Mouse (Mus musculus) neural tube, embryonic 13.5 days (tissue): ENCODE measurements at regions not wholly inside any gene's neighbourhood (a gene's known extent, or its start where the extent isn't known, plus 50 kb on each side); places are given as distances from the start of the nearest gene placed in this dataset.

Experiments used
- ATAC-seq: fragments of 200-750 bp; cut with Nextera tagmentation; 2 replicates; pipeline ENCODE4 v1.8.0; 2017; ENCODE audit warnings: low read depth, mild to moderate bottlenecking, moderate TSS enrichment, moderate library complexity
- H3K27ac ChIP-seq: fragments of 300-500 bp; sonication (generic); replicated peaks from 2 replicates; pipeline ENCODE4 v1.5.1; 2015; ENCODE audit warnings: moderate library complexity, mild to moderate bottlenecking, inconsistent platforms
- H3K27me3 ChIP-seq: fragments of 300-500 bp; sonication (generic); 2 replicates; pipeline ENCODE4 v1.6.1; 2015; ENCODE audit warnings: mild to moderate bottlenecking, inconsistent platforms
- H3K36me3 ChIP-seq: fragments of 300-500 bp; sonication (generic); 2 replicates; pipeline ENCODE4 v1.6.1; 2015; ENCODE audit warnings: mild to moderate bottlenecking, inconsistent platforms
- H3K4me1 ChIP-seq: fragments of 300-500 bp; sonication (generic); replicated peaks from 2 replicates; pipeline ENCODE4 v1.6.1; 2015; ENCODE audit warnings: inconsistent platforms
- H3K4me2 ChIP-seq: fragments of 300-500 bp; sonication (generic); 2 replicates; pipeline ENCODE4 v1.6.1; 2015; ENCODE audit warnings: inconsistent platforms, mild to moderate bottlenecking, moderate library complexity
- H3K4me3 ChIP-seq: fragments of 300-500 bp; sonication (generic); 2 replicates; pipeline ENCODE4 v1.5.1; 2015; ENCODE audit warnings: mild to moderate bottlenecking, inconsistent platforms
- H3K9ac ChIP-seq: fragments of 300-500 bp; sonication (generic); 2 replicates; pipeline ENCODE4 v1.6.1; 2015; ENCODE audit warnings: moderate library complexity, mild to moderate bottlenecking, inconsistent platforms
- H3K9me3 ChIP-seq: fragments of 300-500 bp; sonication (generic); 2 replicates; pipeline ENCODE4 v1.6.1; 2016; ENCODE audit warnings: inconsistent platforms
- WGBS: fragments of 180-500 bp; shearing (Covaris S2); methylation state at CpG from one replicate; pipeline ENCODE4 v1.1.7; 2015; 5-methylcytosine and 5-hydroxymethylcytosine counted together

DNA sequence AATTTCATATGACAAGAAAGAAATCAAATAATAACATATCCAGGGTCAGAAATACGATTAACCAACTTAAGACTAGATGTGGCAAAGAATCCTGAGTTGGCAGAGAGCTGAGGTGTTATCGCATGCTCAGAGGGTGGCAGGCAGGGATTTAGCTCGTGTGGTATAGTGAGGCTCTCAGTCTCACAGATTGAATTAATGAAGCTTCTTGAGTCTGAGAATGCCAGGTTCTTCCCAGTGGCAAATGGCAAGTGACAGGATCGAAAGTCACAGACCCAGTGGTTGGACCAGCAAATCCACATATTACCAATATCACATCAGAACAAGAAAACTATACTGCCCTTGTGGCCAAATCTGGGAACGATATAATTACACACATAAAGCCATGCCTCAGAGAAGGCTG, 101.3 kb upstream of the Peli2 start:
- no peak overlapping the region for H3K4me2 ChIP-seq
- H3K9me3 ChIP-seq, result no peaks in the 10 kb centered on the region
- no peaks in the 10 kb centered on the region for H3K27me3 ChIP-seq
- no peak overlapping the region for H3K9ac ChIP-seq
- no peaks in the 10 kb centered on the region for H3K36me3 ChIP-seq
- 88% methylated on average over 5 of the region's 5 CpGs for WGBS
- H3K4me3 ChIP-seq, result no peak overlapping the region
- H3K27ac ChIP-seq, result no peak overlapping the region
- no peaks in the 10 kb centered on the region for H3K4me1 ChIP-seq
- no peak for ATAC-seq

DNA sequence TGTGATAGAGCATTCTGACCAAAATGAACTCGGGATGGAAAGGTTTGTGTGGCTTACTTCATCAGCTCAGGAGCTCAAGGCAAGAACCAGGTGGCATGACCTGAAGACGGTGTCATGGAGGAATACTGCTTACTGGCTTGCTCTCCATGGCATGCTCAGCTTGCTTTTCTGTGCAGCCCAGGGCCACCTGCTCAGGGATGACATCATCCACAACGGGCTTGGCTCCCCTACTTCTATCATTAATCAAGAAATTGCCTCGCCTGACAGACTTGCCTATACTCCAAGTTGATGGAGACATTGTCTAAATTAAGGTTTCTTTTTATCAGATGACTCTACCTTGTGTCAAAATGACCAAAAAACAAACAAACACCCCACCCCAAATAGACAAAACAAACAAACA, 98.4 kb upstream of the Peli2 start:
- no peaks in the 10 kb centered on the region for H3K4me1 ChIP-seq
- H3K4me3 ChIP-seq, result no peak overlapping the region
- H3K36me3 ChIP-seq, result no peaks in the 10 kb centered on the region
- WGBS, result 79% methylated on average over 4 of the region's 4 CpGs
- no peak overlapping the region for H3K27ac ChIP-seq
- ATAC-seq, result no peak
- no peak overlapping the region for H3K9ac ChIP-seq
- no peak overlapping the region for H3K4me2 ChIP-seq
- 0 out of 2 replicates have a peak, but pooled peaks cover 5% of the 10 kb centered on the region for H3K9me3 ChIP-seq
- H3K27me3 ChIP-seq, result no peaks in the 10 kb centered on the region

DNA sequence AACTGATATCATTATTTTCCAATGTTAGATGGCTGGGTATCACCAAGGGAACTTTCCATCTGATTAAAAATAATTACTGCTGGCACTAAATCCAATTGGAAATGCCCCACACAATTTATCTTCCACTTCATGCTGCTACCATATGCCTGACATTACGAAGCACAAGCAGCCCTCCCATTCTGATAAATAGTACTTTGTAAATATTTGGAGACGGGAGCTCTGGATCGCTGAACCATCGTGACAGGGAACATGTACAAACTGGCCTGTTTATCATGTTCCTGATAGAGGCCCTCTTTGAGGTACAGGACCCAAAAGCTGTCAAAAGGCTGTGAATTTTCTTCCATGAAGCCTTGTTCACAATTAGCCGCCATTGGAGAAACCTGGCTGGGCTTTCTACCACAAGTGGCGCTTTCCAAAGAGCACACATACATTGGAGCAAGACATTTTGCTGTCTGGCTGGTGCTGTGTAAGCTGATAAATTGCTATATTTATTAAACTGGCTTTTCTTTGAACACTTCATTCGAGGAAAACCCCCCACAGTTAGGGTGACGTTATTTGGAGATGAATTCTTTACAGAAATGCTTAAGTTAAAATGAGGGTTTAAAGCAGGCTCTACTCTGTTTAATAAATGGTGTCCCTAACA, 96.5 kb upstream of the Peli2 start:
- H3K4me1 ChIP-seq, result no peaks in the 10 kb centered on the region
- H3K9ac ChIP-seq, result no peak overlapping the region
- H3K9me3 ChIP-seq, result 0 out of 2 replicates have a peak, but pooled peaks cover 5% of the 10 kb centered on the region
- no peak overlapping the region for H3K27ac ChIP-seq
- H3K36me3 ChIP-seq, result no peaks in the 10 kb centered on the region
- no peak overlapping the region for H3K4me2 ChIP-seq
- ATAC-seq, result no peak
- 70% methylated on average over 8 of the region's 8 CpGs for WGBS
- H3K4me3 ChIP-seq, result no peak overlapping the region
- H3K27me3 ChIP-seq, result no peaks in the 10 kb centered on the region

DNA sequence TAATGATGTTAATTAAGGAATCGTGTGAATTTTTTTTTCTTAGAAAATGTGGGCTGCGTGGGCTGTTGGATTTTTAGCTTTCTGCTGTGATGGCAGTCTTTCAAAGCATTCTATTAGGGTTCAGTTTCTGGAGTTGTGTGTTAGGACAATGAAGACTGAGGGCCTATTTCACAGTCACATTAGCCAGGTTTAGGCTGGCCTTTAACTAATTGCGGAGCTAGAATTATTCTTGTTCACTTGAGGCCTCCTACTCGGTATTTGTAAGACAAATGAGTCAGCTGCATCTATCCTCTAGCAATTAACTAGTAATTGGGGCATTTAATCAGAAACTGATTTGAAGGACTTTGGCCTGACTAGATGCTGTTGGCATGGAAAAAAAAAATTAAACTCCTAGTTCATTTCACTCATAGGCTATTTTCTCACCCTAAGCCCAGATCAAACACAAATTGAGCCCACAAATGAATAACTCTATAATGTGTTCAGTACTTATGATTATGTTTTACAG, 81.3 kb upstream of the Peli2 start:
- Histone ChIP-seq H3K27ac (no peak overlapping the region), H3K4me3 (no peak overlapping the region), H3K36me3 (no peaks in the 10 kb centered on the region), H3K4me2 (no peak overlapping the region), H3K4me1 (peaks cover 8% of the 10 kb centered on the region), H3K9me3 (no peaks in the 10 kb centered on the region), H3K27me3 (no peaks in the 10 kb centered on the region), H3K9ac (no peak overlapping the region)
- no peak for ATAC-seq
- 61% methylated on average over 4 of the region's 4 CpGs for WGBS

DNA sequence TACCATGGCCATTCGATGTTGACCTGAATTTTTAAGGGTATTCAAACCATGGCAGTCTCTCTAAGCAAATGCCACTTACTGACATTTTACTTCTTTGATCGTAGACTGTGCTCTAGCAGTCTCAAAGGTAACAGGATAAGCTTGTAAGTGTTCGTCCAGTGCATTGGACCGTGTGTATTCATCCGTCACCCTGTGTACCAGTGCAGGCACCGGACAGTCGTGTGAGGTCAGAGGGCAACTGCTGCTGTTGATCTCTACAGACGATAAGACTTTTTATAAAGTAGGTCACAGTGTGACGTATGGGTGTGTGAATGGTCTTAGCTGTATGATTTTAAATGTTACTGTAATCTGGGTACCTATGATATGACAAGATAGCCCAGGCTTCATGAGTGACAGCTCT, 74.5 kb upstream of the Peli2 start:
- 81% methylated on average over 9 of the region's 9 CpGs for WGBS
- no peaks in the 10 kb centered on the region for H3K36me3 ChIP-seq
- H3K4me3 ChIP-seq, result no peak overlapping the region

DNA sequence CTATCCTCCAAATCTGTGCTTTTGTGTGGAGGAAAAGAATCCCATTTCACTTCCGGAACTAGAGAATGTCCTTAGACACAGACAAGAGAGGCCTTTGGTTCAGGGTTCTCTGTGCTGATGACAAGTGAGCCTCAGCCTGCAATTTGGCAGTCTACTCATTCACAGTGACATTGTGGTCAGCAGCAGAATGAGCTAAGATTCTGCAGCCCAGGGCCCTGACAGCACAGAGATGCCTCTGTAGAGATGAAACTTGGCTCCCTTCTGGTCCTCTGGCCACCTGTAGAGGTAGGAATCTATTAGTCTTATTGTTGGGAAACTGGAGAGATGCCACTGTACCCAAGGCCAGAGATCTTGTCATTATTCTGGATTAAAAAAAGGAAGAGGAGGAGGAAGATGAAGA, 73.8 kb upstream of the Peli2 start:
- Histone ChIP-seq H3K9me3 (no peaks in the 10 kb centered on the region), H3K36me3 (no peaks in the 10 kb centered on the region), H3K27me3 (no peaks in the 10 kb centered on the region), H3K4me1 (no peaks in the 10 kb centered on the region; the same call in 1 of the 2 replicates), H3K4me2 (no peak overlapping the region), H3K4me3 (no peak overlapping the region), H3K9ac (no peak overlapping the region), H3K27ac (no peak overlapping the region)
- ATAC-seq, result no peak
- WGBS, result 88% methylated on average over 1 of the region's 1 CpGs

More for the DNA sequence above, 74.5 kb upstream of the Peli2 start:
- H3K27ac ChIP-seq, result no peak overlapping the region
- ATAC-seq, result no peak
- H3K9ac ChIP-seq, result no peak overlapping the region
- H3K27me3 ChIP-seq, result no peaks in the 10 kb centered on the region
- no peak overlapping the region for H3K4me2 ChIP-seq
- H3K9me3 ChIP-seq, result no peaks in the 10 kb centered on the region
- H3K4me1 ChIP-seq, result no peaks in the 10 kb centered on the region

DNA sequence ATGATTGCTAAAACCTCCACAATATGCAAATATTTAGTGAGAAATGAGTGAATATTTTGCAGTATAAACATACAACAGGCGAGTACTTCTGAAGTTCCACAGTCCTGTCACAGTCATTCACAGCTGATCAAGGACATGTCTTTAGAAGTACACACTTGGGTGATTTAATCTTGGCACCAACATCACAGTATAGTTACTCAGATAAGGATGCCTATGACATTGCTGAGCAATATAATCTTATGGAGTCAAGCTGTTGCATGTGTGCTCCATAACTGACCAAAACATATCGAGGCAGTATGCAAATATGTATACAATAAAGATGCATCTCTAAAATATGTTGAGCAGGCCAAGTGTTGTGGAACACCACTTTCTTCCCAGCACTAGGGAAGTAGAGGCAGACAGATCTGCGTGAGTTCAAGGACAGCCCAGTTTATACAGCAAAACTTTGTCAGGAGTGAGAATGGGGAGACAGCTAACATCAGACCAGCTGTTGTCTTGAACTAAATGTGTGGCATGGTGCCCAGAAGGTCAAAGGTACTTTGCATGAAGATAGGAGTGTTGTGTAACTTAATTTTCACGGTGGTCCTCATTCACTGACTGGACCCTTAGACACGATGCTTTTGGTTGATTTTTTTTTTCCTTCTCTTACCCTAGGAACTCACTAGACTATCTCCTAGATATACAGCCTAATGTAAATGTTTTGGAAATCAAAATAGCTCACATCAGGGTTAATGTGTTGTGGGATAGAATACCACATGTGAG, 70.7 kb upstream of the Peli2 start:
- Histone ChIP-seq H3K9me3 (0 out of 2 replicates have a peak, but pooled peaks cover 3% of the 10 kb centered on the region), H3K9ac (no peak overlapping the region), H3K27ac (no peak overlapping the region), H3K36me3 (no peaks in the 10 kb centered on the region), H3K4me2 (no peak overlapping the region), H3K4me3 (no peak overlapping the region), H3K4me1 (no peaks in the 10 kb centered on the region; the same call in 1 of the 2 replicates), H3K27me3 (no peaks in the 10 kb centered on the region)
- 87% methylated on average over 5 of the region's 5 CpGs for WGBS
- no peak for ATAC-seq

DNA sequence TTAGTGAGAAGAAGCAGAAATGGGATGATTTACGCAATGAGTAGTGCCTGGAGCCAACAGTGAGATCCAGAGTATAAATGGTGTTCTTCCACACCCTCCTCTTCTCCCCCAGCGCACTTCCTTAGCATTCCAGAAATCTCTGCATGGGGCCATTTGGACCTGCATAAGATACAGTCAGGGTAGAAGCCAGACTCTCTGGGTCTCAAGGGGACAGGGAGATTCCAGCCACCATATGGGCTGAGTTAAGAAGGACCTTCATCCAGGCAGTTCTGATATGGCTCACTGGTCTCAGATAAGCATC, 70.2 kb upstream of the Peli2 start:
- no peak overlapping the region for H3K4me3 ChIP-seq
- no peak for ATAC-seq
- 85% methylated on average over 2 of the region's 2 CpGs for WGBS

DNA sequence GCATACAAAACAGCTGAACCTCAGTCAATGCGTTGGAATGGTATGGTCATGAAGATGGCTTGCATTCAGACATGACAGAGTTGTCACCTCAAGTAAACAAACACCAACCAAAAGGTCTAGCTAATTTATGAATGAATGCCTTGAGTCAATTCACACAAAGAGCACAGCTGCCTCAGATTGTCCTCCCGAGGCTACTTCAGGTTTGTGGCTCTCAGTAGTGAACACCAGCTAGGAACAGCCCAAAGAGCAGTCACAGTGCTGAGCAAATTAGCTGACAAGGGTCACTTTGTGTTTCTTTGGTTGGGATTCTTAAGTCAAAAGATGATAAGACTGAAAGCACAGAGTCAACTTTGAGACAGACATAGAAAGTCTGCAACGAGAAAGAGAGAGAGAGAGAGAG, 68.7 kb upstream of the Peli2 start:
- H3K4me2 ChIP-seq, result no peak overlapping the region
- WGBS, result 32% methylated on average over 3 of the region's 3 CpGs
- H3K4me1 ChIP-seq, result no peaks in the 10 kb centered on the region; the same call in 1 of the 2 replicates
- ATAC-seq, result no peak
- no peak overlapping the region for H3K27ac ChIP-seq
- no peaks in the 10 kb centered on the region for H3K27me3 ChIP-seq
- no peaks in the 10 kb centered on the region for H3K36me3 ChIP-seq
- H3K9me3 ChIP-seq, result 0 out of 2 replicates have a peak, but pooled peaks cover 3% of the 10 kb centered on the region
- no peak overlapping the region for H3K4me3 ChIP-seq
- H3K9ac ChIP-seq, result no peak overlapping the region

More for the DNA sequence above, 70.2 kb upstream of the Peli2 start:
- H3K36me3 ChIP-seq, result no peaks in the 10 kb centered on the region
- no peak overlapping the region for H3K27ac ChIP-seq
- no peaks in the 10 kb centered on the region; the same call in 1 of the 2 replicates for H3K4me1 ChIP-seq
- 0 out of 2 replicates have a peak, but pooled peaks cover 3% of the 10 kb centered on the region for H3K9me3 ChIP-seq
- H3K27me3 ChIP-seq, result no peaks in the 10 kb centered on the region
- no peak overlapping the region for H3K4me2 ChIP-seq
- H3K9ac ChIP-seq, result no peak overlapping the region

DNA sequence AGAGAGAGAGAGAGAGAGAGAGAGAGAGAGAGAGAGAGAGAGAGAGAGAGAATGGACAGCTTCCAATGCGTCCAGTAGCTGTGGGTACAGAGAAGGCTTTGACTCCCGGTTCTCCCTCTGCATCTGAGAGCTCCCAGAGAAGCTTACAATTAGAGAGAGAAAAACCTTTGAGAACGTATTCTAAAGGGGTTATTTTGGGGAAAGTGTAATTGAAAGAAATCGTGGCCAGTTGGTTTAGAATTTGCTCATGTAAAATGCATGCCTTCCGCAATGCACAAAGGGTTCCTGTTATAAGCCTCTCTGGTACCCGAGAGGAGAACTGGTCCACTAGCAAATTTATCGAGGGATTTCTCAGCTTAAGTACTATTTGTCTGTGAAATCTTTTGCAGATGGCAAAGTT, 68.2 kb upstream of the Peli2 start:
- Histone ChIP-seq H3K27ac (no peak overlapping the region), H3K9ac (no peak overlapping the region), H3K4me3 (no peak overlapping the region), H3K36me3 (no peaks in the 10 kb centered on the region), H3K4me1 (no peaks in the 10 kb centered on the region; the same call in 1 of the 2 replicates), H3K4me2 (no peak overlapping the region), H3K9me3 (0 out of 2 replicates have a peak, but pooled peaks cover 3% of the 10 kb centered on the region), H3K27me3 (no peaks in the 10 kb centered on the region)
- 41% methylated on average over 7 of the region's 7 CpGs for WGBS
- no peak for ATAC-seq

DNA sequence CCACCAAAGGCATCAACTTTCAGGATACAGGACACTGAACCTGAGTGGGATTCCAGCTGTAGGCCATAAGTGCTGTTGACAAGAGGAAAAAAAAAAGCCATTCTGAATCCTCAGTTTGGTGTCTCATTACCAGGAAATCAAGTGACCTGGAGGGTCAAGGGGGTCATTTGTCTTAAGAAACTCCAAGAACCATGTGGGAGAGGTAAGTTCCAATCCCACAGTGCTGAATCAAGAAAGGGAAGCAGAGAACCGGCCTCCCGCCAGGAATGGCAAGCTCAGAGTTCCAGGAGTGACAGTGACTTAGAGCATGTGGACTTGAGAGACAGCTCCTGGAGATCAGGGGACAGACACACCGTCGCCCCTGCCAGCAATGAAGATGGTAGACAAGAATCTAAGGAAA, 67.5 kb upstream of the Peli2 start:
- Histone ChIP-seq H3K27ac (0 out of 2 replicates have a peak overlapping the region, but pooled peaks have one; percentile 13), H3K4me1 (no peaks in the 10 kb centered on the region; the same call in 1 of the 2 replicates), H3K27me3 (no peaks in the 10 kb centered on the region), H3K9me3 (0 out of 2 replicates have a peak, but pooled peaks cover 3% of the 10 kb centered on the region), H3K4me2 (no peak overlapping the region), H3K36me3 (no peaks in the 10 kb centered on the region), H3K4me3 (no peak overlapping the region), H3K9ac (no peak overlapping the region)
- ATAC-seq, result no peak
- WGBS, result 81% methylated on average over 4 of the region's 4 CpGs

DNA sequence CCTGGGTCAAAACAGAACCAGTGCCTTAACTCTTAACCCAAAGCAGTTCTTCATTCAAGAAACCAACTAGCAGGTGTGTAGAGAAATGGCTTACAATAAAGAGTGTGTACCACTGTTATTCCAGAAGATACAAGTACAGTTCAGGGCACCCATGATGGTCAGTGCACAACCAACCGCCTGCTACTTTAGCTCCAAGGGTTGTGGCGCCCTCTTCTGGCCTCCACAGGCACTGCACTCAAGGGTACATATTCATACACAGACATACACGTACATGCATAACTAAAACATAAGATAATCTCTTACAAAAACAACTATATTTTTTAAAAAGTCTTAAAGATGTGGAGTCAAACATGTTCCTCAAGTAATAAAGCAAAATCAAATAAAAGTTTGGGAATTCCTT, 65.9 kb upstream of the Peli2 start:
- no peaks in the 10 kb centered on the region for H3K27me3 ChIP-seq
- WGBS, result 81% methylated on average over 3 of the region's 3 CpGs
- H3K4me3 ChIP-seq, result no peak overlapping the region

More for the DNA sequence above, 65.9 kb upstream of the Peli2 start:
- H3K27ac ChIP-seq, result no peak overlapping the region
- H3K9ac ChIP-seq, result no peak overlapping the region
- no peak for ATAC-seq
- H3K9me3 ChIP-seq, result 0 out of 2 replicates have a peak, but pooled peaks cover 3% of the 10 kb centered on the region
- no peaks in the 10 kb centered on the region for H3K36me3 ChIP-seq
- no peaks in the 10 kb centered on the region; the same call in 1 of the 2 replicates for H3K4me1 ChIP-seq
- H3K4me2 ChIP-seq, result no peak overlapping the region
